Mouse (Mus musculus) liver, embryonic 15.5 days (tissue): ENCODE measurements around the gene Sh2d1b1. TPM values are rescaled to one million over a fixed set of nuclear protein-coding genes. Genes with fewer than 3 reads are reported as not detected.

Experiments used
- ATAC-seq: fragments of 200-750 bp; cut with Nextera tagmentation; 2 replicates; pipeline ENCODE4 v1.8.0; 2017; ENCODE audit warnings: moderate number of reproducible peaks, mild to moderate bottlenecking, moderate library complexity; ENCODE audit not compliant: insufficient read depth
- H3K27ac ChIP-seq: fragments of 300-500 bp; sonication (generic); replicated peaks from 2 replicates; pipeline ENCODE4 v1.5.1; 2015; ENCODE audit warnings: mild to moderate bottlenecking, inconsistent platforms
- H3K27me3 ChIP-seq: fragments of 300-500 bp; sonication (generic); 2 replicates; pipeline ENCODE4 v1.6.1; 2015; ENCODE audit warnings: mild to moderate bottlenecking, inconsistent platforms
- H3K36me3 ChIP-seq: fragments of 300-500 bp; sonication (generic); replicated peaks from 2 replicates; pipeline ENCODE4 v1.6.1; 2015; ENCODE audit warnings: moderate library complexity, mild to moderate bottlenecking, inconsistent platforms
- H3K4me1 ChIP-seq: fragments of 300-500 bp; sonication (generic); replicated peaks from 2 replicates; pipeline ENCODE4 v1.6.1; 2015; ENCODE audit warnings: inconsistent platforms
- H3K4me2 ChIP-seq: fragments of 300-500 bp; sonication (generic); 2 replicates; pipeline ENCODE4 v1.6.1; 2015; ENCODE audit warnings: moderate library complexity, mild to moderate bottlenecking, inconsistent platforms
- H3K4me3 ChIP-seq: fragments of 300-500 bp; sonication (generic); replicated peaks from 2 replicates; pipeline ENCODE4 v1.5.1; 2015; ENCODE audit warnings: mild to moderate bottlenecking, inconsistent platforms
- H3K9ac ChIP-seq: fragments of 300-500 bp; sonication (generic); 2 replicates; pipeline ENCODE4 v1.6.1; 2015; ENCODE audit warnings: moderate library complexity, mild to moderate bottlenecking, inconsistent platforms
- H3K9me3 ChIP-seq: fragments of 300-500 bp; sonication (generic); replicated peaks from 2 replicates; pipeline ENCODE4 v1.6.1; 2016; ENCODE audit warnings: inconsistent platforms
- WGBS: fragments of 180-500 bp; shearing (Covaris S2); methylation state at CpG from one replicate; pipeline ENCODE4 v1.1.7; 2015; ENCODE audit warnings: mixed read lengths; ENCODE audit not compliant: insufficient replicate concordance; 5-methylcytosine and 5-hydroxymethylcytosine counted together
- polyA plus RNA-seq: library from polyadenylated mRNA; unstranded; fragments of >200 nt; fragmentation: Nextera tagmentation; extraction: Ambion mirVana; gene quantifications from 2 replicates; pipeline ENCODE4 v1.2.1, GENCODE M21; 2015

The Sh2d1b1 gene
- polyA plus RNA-seq, 1 experiment from 2014 or later = 0.43 TPM

DNA sequence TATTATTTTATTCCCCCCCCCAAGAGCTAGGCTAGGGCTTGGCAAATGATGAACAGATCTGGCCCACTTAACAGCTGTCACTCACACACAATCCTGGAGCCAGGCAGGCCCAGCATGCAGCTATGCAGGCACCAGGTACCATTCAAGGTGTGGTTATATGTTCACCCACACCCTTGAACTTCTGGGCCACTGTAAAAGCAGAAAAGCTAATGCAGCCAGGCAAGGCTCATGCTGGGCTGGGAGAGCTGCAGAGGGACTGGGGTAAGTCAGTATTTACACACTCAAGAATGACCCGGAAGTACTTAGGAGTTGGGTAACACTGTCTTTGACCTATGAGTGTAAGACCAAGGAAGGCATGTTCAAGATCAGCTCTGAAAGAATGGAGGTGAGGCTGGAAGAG is 47.2 kb downstream of the Sh2d1b1 start:
- Histone ChIP-seq H3K4me3 (no peak overlapping the region), H3K4me2 (no peak overlapping the region), H3K9me3 (no peaks in the 10 kb centered on the region), H3K36me3 (no peaks in the 10 kb centered on the region), H3K27me3 (no peaks in the 10 kb centered on the region), H3K4me1 (no peaks in the 10 kb centered on the region), H3K27ac (no peak overlapping the region), H3K9ac (no peak overlapping the region)
- 70% methylated on average over 1 of the region's 1 CpGs for WGBS
- ATAC-seq = no peak

DNA sequence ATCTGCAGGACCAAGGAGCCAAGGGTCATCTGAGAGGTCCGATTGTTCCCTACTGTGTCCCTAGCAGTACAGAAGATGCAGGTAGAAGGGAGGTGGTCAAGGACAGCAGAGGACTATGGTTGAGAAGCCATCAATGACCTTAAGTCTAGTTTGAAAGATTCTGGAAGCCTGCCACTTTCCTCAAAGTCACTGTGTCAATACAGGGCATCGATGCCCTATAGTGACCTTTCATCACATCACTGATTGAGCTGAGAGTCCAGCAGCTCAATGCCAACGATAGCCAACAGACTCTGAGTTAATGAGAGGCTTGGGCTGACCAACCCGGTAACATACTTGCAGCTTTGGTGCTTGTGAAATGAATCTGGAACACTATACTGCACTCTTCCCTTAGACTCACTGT is 48.2 kb downstream of the Sh2d1b1 start:
- no peak overlapping the region for H3K9ac ChIP-seq
- no peak overlapping the region for H3K4me3 ChIP-seq
- no peaks in the 10 kb centered on the region for H3K9me3 ChIP-seq
- H3K36me3 ChIP-seq = no peaks in the 10 kb centered on the region
- no peak overlapping the region for H3K27ac ChIP-seq
- H3K4me2 ChIP-seq = no peak overlapping the region
- 66% methylated on average over 4 of the region's 4 CpGs for WGBS
- H3K4me1 ChIP-seq = no peaks in the 10 kb centered on the region
- no peaks in the 10 kb centered on the region for H3K27me3 ChIP-seq
- ATAC-seq = no peak; the same call in 1 of the 2 replicates

DNA sequence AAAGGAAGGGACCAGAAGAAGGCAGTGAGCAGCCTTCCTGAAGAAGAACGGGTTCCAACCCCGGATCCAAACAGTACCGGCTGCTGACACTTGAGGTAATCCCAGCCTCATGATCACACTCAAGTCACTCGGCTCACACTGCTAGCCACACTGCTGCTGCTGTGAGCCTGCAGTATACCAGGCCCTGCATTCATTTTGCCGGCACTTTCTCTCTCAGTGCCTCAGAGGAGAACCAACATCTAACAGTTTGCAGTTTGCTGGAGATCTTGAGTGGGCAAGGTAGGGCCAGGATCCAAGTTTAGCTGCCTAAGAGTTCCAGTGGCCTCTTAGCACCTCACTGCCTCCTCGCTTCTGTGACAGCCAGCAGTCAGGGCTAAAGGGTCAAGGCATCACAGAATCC is 54.8 kb downstream of the Sh2d1b1 start:
- ATAC-seq = no peak
- Histone ChIP-seq H3K36me3 (no peaks in the 10 kb centered on the region), H3K27ac (no peak overlapping the region), H3K4me2 (no peak overlapping the region), H3K27me3 (no peaks in the 10 kb centered on the region), H3K4me1 (no peaks in the 10 kb centered on the region), H3K4me3 (no peak overlapping the region), H3K9me3 (no peaks in the 10 kb centered on the region), H3K9ac (no peak overlapping the region)
- 55% methylated on average over 6 of the region's 6 CpGs for WGBS

DNA sequence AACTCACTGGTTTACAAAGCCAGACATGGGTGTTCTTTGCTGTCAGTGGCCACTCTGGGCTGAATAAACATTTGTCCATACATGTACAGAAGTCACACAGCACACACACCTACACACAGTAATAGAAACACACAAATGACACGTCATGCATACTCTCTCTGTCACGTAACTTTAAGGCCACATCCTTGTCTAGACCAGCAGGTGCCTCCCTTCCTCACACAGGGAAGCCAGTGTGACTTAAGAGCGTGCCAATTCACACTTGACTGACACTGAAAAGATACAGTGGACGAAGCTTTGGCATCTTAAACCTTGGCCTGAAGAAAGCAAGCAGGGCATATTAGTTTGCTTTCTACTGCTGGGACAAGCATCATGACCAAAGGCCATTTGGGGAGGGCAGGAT is 55.7 kb downstream of the Sh2d1b1 start:
- Histone ChIP-seq H3K4me3 (no peak overlapping the region), H3K9ac (no peak overlapping the region), H3K27ac (no peak overlapping the region), H3K27me3 (no peaks in the 10 kb centered on the region), H3K4me2 (no peak overlapping the region), H3K4me1 (no peaks in the 10 kb centered on the region), H3K36me3 (no peaks in the 10 kb centered on the region), H3K9me3 (no peaks in the 10 kb centered on the region)
- no peak for ATAC-seq
- WGBS = 58% methylated on average over 4 of the region's 4 CpGs

Other genes starting within 250 kb of the Sh2d1b1 start
- 1.1 and 1.2 TPM in 2 replicates for gene Ddr2, start 166.6 kb upstream of the Sh2d1b1 start, polyA plus RNA-seq
- 29.4 and 33.8 TPM in 2 replicates for gene Uap1, start 102.4 kb upstream of the Sh2d1b1 start, polyA plus RNA-seq
- 5.4 and 6.0 TPM in 2 replicates for gene Uhmk1, start 61.9 kb upstream of the Sh2d1b1 start, polyA plus RNA-seq
- not detected in 2 replicates for gene Sh2d1b2, start 44.6 kb upstream of the Sh2d1b1 start, polyA plus RNA-seq
- 1.6 and 2.0 TPM in 2 replicates for gene Gm7694, start 29.0 kb downstream of the Sh2d1b1 start, polyA plus RNA-seq
- gene Spata46, start 31.5 kb downstream of the Sh2d1b1 start, polyA plus RNA-seq = 0.50 and 0.52 TPM in 2 replicates